Mouse (Mus musculus) C2C12 (cell line): ENCODE data around the gene Prdm1.

Experiments used
- CEBPB ChIP-seq: IDR thresholded peaks from one replicate; pipeline ENCODE4 v1.6.1; 2011; ENCODE audit warnings: low read depth, mild to moderate bottlenecking, control low read depth, moderate library complexity
- CTCF ChIP-seq: IDR thresholded peaks from one replicate; pipeline ENCODE4 v1.5.1; 2011; ENCODE audit not compliant: control insufficient read depth, insufficient read depth, insufficient read length
- MAX ChIP-seq: IDR thresholded peaks from one replicate; pipeline ENCODE4 v1.6.1; 2011; ENCODE audit warnings: mild to moderate bottlenecking, control low read depth
- MYOD1 ChIP-seq: IDR thresholded peaks from one replicate; pipeline ENCODE4 v1.6.1; 2011; ENCODE audit warnings: low read depth; ENCODE audit not compliant: control insufficient read depth, insufficient read length

GRCm38 (mm10) chr10:44454111-44454510 is 74.2 kb downstream of the Prdm1 start:
- TF ChIP-seq CTCF (no peak), MAX (no peak), CEBPB (no peak), MYOD1 (no peak)
